Mouse (Mus musculus) MN1 (cell line): ENCODE data around the gene Rin2.
"Not testable (repeated sequence)": the region's sequence is repeated elsewhere in the genome, so short reads cannot be mapped to it uniquely, and the experiment has no call there.

Experiments
- DNase-seq: peaks from one replicate; pipeline ENCODE4 v3.0.0-alpha.2; 2016; ENCODE audit warnings: low spot score

The Rin2 gene

DNA sequence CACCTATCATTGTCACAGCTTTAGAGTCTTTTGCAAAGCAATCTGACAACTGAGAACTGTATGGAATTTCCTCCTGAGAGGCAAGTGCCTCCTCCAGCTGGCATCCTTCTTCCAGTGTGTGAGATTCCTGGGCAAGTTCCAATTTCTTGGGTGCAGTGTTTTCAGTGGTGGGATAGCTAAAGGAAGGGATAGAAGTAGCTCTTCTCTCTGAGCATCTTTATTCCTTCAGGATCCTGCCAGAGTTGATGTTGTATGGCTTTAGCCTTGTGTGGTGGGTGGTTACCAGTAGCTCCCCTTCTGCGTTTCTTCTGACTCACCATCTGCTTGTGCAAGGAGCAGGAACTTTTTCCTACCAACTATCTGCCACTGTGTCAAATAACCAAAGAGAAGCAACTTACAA, 9.1 kb downstream of the Rin2 start:
- DNase-seq, result no peak

DNA sequence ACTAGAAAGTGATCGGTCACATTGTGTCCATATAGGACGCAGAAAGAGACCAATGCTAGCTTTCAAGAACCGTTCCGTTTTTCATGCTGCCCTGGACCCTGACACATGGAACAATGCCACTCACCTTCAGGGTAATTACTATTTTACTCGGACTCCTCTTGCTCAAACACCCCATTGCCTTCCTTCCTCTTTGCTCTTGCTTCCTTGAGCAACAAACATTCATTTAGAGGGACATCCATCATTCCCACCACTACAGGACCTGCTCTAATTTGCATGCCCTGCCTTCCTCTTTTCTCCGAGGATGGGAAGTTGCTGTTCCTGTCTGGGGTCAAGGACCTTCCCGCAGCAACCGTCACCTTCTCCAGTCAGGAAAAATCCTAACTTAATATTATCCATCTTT, 9.9 kb downstream of the Rin2 start:
- no peak for DNase-seq

DNA sequence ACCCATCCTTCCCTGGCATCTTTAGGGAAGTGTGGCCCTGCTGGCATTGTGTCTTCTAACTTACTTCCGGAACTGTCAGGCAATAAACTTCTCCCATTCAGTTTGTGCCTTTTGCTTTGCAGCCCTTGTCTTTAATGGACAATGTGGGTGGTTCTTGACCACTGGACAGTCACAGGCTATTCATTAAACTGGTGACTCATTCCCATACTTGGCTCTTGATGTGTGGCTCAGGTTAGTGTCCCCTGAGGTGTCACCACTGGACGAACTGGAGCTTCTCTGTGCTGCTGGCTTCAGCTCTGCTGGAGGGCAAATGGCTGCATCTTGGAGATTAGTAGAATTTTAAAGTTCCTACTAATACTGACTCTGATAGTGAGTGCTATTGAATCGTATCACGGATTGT, 11.0 kb downstream of the Rin2 start:
- no peak for DNase-seq

GRCm38 (mm10) chr2:145691367-145692009, 16.5 kb downstream of the Rin2 start:
- DNase-seq, result no peak

GRCm38 (mm10) chr2:145697160-145697559, 22.1 kb downstream of the Rin2 start:
- DNase-seq, result no peak

GRCm38 (mm10) chr2:145699414-145700071, 24.5 kb downstream of the Rin2 start:
- peak; percentile 13 for DNase-seq

DNA sequence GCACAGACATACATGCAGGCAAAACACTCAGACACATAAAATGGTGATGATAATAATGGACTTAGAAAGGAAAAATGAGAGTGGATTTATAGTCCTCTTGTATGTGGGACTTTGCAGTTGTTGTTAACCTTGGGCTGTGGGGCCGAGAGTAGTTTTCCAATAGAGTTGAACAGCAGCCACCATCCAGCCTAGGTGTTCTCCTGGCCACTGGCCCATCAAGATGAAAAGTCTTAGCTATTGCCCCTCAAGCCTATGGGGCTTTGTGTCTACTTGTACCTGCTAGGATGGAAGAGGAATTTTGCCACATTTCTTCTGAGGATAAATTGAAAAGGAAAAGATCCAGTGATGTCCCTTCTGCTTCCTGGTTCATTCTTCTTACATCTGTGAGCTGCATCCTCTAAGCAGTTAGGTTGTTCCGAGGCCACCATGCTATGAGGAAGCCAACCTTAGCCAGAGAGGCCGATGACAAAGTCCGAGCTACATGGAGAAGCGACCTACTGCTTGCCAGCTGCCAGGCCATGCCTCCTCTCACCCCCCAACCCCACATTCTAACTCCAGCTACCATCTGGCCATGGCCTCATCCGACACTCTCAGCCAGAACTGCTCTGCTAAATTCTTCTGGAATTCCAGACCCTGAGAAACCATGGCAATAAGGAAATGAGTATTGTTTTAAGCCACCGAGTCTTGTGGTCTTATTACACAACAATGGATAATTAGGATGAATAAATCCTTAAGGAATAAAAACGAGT, 25.4 kb downstream of the Rin2 start:
- DNase-seq, result no peak

GRCm38 (mm10) chr2:145701605-145702335, 26.8 kb downstream of the Rin2 start:
- DNase-seq, result no peak

- no peak for DNase-seq
Observed at GRCm38 (mm10) chr2:145704738-145705137, 29.7 kb downstream of the Rin2 start.

- DNase-seq, result no peak
Observed at GRCm38 (mm10) chr2:145709727-145710389, 34.8 kb downstream of the Rin2 start.

DNA sequence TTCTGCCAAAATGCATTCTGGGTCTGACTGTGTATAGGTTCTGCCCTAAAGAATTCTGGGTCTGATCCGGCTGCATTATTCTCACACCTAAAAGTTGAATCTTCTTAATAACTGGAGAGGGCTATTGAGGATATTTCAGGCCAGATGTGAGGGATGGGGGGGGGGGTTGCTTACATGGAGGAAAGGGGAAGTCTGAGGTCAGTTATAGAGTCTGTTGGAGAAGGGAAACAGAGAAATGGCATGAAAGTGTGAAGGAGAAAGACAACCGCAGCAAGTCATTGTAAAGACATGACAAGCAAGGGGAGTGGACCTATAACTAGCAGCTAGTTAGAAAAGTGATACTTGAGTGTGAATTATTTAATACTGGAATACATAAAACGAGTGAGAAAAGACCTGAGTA, 36.5 kb downstream of the Rin2 start:
- DNase-seq, result no peak

DNA sequence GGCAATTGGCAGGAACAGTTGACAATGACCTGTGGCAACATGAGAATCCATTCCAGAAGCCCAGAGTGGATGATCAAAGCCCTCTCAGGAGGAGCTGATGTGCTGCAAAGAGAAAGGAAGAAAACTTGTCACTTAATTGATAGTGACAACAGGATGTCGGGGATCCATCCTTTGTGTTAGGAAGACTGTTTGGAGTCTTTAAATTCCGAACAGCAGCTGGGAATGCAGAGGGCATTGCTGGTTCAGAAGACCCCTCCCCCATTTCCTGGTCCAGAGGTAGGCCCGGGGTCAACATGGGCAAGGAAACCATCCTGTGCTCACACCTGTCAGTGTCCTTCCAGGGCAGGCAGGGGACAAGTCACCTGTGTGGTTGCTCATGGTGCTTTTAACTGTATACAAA, 37.0 kb downstream of the Rin2 start:
- DNase-seq, result no peak

GRCm38 (mm10) chr2:145717539-145717938, 42.5 kb downstream of the Rin2 start:
- DNase-seq, result no peak

- no peak for DNase-seq
Observed at GRCm38 (mm10) chr2:145718624-145719183, 43.7 kb downstream of the Rin2 start.

GRCm38 (mm10) chr2:145720157-145720556, 45.1 kb downstream of the Rin2 start:
- DNase-seq, result no peak

GRCm38 (mm10) chr2:145720743-145721142, 45.7 kb downstream of the Rin2 start:
- no peak for DNase-seq

DNA sequence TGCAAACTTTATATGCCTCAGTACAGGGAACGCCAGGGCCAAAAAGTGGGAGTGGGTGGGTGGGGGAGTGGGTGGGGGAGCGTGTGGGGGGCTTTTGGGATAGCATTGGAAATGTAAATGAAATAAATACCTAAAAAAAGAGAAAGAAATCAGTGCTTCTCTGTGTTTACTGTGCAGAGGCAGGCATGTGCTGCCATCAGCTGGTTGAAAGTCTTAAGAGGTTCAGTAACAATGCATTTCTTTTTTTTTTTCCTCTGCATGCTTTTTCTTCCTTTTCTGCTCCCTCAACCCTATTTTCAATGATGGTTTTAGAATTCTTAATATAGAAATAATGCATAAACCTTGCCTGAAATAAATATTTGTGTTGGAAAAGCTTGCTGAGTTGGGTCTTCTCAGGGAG, 47.3 kb downstream of the Rin2 start:
- not testable (repeated sequence) for DNase-seq

DNA sequence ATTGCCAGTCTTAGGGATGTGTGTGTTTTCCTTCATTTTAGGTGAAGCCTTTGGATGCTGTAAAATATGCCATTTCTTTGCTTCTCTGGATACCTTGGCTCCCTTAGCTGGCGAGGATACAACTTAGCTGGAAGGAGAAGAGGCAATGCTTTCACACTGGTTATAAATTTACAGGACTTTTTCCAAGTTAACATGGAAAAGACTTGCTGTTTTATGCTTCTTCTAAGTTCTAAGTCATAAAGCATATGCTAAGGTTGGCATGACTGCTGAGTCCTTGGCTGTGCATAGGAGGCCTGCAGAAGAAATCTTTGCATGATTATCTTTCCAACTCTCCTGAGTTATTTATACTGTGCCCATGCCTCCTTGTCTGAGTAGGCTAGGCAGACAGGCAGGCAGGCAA, 49.3 kb downstream of the Rin2 start:
- no peak for DNase-seq

GRCm38 (mm10) chr2:145729414-145729813, 54.4 kb downstream of the Rin2 start:
- no peak for DNase-seq

GRCm38 (mm10) chr2:145730189-145730880, 55.3 kb downstream of the Rin2 start:
- no peak for DNase-seq

DNA sequence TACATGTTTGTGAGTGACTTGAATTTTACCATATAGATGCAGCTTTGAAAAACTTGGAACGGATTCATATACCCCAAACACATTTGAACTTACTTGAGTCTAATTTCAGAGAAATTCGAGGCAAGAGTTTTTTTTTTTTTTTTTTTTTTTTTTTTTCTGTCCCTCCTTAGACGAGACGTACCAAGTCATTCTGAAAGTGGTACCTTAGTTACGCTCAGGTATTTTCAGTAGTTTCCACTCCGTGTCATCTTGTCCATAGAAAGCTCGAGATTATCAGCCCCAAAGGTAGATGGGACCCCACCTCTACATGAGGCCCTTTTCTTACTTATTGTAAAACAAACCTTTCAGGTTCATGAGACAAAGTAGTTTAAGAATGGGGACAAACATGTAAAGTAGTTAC, 55.9 kb downstream of the Rin2 start:
- no peak for DNase-seq
